Mouse (Mus musculus) kidney, postnatal 14 days (tissue): Measurements from ENCODE around the gene Crlf1.

Source experiments
- DNase-seq: peaks from one replicate; pipeline ENCODE4 v3.0.0; 2022; ENCODE audit warnings: mixed read lengths

Gene Crlf1

DNA sequence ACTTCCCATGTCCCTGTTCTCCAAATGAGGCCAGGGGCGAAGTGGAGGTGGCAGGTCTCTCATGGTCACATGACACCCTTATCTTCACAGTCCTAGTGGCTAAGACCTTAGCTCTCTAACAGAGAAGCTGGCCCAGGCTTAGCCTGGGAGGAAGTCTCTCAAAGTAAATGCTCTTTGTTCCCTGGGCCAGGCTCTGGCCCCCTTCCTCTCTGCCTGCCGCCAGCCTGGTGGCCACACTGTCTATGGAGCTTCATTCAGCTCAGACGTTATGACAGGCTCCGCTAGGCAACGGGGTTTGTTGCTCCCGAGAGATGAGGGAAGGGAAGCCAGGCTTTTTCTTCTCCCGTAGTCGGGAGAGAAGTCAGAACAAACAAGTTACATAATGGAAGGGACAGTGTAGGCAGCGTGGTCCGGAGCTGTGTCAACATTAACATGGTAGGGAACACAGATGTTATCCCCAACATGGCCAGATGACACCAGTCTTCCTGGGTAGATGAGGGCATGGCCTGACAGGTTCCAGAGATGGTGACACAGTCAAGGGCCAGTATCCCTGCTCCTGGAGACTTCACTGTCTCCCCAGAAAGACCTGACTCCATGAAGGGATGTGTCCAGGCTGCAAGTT lies 23.6 kb upstream of the Crlf1 start:
- DNase-seq, result no peak

DNA sequence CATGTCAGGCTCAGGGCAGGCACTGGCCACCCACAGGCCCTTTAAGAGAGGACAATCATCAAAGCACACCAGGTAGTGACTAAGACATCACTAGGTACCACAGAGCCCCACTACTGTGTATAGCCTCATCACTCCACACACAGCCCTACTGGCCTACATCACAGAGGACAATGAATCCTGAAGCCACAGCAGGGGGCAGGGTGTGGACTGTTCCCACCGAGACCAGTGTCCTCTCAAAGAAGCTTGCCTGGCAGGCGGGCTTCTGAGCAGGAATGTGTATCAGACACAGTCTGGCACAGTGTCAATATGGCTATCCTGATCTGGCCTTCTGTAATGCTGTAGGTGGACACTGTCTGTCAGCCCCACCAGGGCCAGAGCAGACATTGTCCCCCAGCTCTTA lies 23.0 kb upstream of the Crlf1 start:
- DNase-seq, result no peak

- no peak for DNase-seq
These were observed 21.1 kb upstream of the Crlf1 start for GRCm38 (mm10) chr8:70471856-70472255.

GRCm38 (mm10) chr8:70476333-70477268 lies 16.4 kb upstream of the Crlf1 start, which contains the start of gene Klhl26:
Gene Klhl26 (minus strand): TSS chr8:70476968.
- peak; percentile 97 for DNase-seq

- DNase-seq, result peak; percentile 38
These were observed 15.5 kb upstream of the Crlf1 start for GRCm38 (mm10) chr8:70477269-70477982.

- no peak for DNase-seq
These were observed 11.1 kb upstream of the Crlf1 start for GRCm38 (mm10) chr8:70481908-70482307.

GRCm38 (mm10) chr8:70482943-70483342 lies 10.0 kb upstream of the Crlf1 start:
- DNase-seq, result no peak

- DNase-seq, result no peak
These were observed 6.7 kb upstream of the Crlf1 start for GRCm38 (mm10) chr8:70486191-70486681.

- no peak for DNase-seq
These were observed 5.9 kb upstream of the Crlf1 start, which contains the start of gene Tmem59l for GRCm38 (mm10) chr8:70486941-70487520. Gene Tmem59l (minus strand): TSS chr8:70487358.

DNA sequence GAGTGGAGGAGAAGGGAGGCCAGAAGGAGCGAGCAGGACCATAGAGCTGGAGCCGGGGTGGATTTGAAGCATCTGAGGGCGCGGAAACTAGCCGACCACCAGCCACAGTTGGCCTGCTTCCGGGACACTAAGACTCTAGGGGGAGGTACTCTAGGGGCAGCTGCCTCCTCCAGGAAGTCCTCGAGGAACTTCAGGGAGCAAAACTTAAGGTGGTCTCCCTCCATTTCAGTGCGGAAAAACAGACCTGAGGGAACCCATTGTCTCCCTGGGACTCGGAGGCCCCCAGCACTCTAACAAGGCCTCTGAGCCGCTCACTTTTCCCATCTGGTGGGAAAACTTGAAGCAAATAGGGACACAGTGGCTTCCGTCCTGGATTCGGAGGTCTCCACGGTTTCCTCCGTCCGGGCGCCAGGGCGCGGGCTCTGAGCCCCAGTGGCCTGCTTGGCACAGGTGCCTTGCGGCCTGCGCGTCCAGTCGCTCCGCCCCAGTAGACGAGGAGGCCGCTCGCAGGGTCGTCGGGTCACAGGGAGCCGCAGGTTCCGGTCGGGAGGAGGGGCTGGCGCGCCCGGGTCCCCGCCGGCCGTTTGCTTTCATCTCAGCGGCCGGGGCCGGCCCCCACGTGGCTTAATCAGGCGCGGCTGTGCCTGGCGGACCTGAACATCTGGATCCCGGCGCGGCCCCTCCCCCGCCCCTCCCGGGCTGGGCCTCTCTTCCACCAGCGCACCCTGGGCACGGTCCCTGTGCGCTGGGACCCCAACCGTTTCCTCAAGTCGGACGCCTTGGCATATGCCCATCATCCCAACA lies 4.8 kb upstream of the Crlf1 start:
- peak; percentile 49 for DNase-seq

DNA sequence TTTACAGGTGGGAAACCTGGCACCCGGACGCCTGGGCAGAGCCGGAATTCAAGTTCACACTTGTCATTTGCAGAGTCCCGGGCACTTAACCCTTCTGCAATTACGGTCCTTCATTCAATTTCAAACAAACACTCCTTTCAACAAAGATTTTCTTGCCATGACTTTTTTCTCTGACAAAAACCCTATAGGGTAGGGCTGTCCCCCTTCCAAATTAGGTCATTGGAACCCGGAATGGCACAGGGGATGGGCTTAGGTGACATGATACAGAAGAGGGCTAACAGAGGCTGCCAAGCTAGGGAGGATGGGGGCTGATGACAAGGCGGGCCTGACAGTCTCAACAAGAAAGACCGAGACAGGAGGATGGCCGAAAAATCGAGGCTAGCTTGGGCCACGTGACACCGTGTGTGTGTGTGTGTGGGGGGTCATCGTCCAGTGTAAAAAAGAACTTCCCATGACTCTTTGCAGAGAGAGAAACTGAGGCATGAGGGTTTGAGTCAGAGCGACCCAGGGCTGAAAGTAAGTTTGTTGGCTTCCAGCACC lies 4.0 kb upstream of the Crlf1 start:
- no peak for DNase-seq

DNA sequence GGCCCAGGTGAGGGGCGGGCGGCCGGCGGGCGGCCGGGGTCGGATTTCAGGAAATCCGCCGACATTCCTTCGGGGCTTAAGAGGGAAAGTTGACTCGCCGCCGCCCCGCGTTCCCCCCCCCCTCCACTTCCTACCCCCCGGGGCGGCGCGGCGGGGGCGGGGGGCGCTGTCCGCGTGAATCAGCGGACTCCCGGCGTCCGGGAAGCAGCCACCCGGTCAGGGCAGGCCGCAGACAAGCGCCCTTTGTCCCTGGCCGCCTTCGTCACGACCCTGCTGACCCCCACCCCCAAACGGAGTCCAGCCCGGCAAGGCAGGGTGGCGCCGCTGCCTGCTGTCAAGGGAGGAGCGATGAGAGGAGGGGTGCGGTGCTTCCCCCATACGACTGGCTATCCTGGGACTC lies 3.4 kb upstream of the Crlf1 start:
- DNase-seq, result peak; percentile 41

DNA sequence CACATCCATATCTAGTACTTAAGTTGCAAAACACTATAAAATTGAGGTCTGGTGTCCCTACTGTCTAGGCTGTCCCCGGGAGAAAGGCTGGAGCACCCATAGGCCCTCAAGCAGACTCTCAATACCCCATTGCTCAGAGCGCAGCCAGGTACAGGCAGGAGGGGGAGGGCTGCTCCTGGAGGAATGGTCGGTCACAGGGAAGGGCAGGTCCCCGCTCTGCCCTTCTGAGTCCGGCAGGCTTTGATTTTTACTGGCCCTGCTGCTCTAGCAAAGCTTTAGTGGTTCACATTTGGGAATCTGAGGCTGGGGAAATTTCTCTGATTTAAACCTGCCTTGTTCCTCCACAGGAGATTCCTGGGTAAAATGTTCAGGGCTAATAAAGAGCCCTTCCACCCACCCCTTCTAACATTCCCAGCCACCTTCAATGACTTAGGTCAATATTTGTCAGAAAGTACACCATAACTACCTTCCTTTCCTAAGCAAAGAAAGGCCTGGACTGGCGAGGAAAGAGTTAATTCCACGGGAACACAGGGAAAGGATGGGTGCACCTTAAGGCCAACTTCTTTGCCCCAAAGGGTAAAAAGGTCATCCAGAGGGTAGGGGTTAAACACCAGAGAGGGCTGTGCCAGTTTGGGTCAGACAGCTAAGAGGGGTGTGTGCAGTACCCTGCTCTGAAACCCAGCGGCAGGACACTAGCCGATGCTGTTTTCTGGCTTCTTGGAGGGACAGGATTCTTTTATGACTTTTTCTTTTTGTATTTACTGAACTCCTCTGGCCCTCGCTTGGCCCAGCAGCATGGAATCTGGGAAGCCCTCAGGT lies 2.7 kb upstream of the Crlf1 start:
- no peak for DNase-seq

DNA sequence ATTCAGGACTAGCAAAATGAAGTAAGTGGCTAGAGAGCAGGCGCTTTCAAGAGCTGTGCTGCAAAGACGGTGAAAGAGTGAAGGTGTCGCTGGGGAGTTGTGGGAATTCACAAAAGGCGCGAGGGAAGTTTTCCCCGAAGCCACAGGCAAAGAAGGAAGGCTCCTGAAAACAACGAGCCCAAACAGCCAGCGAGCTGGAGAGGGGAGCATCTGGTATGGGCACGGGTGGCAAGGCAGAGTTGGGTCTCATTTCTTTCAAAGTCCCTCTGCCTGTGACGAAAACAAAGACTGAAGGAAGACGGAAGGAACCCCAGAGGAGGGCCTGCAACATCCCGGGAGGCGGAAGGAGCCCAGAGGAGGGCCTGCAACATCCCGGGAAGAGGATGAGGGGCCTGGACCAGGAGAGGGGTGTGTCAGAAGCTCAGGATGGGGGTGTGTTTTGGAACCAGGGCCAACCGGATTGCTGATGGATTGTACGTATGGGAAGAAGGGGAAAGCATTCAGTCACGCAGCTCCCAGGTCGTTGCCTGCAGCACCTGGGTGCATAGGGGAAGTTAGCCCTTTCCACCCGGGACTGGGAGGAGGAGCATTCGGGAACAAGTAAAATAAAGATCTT lies 2.0 kb upstream of the Crlf1 start:
- DNase-seq, result no peak

GRCm38 (mm10) chr8:70493692-70494415 lies 896 bp downstream of the Crlf1 start:
- DNase-seq, result no peak

DNA sequence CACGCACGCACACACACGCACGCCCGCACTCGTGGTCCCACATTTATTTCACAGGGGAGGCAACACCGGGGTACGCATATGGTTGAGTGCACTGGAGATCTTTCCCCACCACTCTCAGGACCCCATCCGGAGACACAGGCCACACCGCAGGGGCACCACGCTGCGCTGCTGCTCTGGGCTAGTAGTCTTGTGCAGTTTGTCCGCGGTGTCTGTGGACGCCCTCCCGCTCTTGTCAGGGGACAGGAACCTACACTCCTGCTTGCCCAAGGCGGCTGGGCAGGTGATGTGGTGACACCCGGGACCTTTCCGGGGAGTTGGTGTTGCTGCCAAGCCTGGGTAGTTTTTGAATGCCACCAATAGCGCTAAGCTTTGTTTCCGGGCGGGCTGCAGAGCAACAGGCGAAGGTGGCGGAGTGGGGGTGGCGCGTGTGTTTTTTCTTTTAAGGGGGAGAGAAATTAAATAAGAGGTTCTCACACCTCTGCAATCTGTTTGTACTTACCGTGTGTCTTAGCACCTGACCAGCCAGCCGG lies 1.5 kb downstream of the Crlf1 start:
- no peak for DNase-seq

- DNase-seq, result no peak
These were observed 2.2 kb downstream of the Crlf1 start for GRCm38 (mm10) chr8:70495001-70495770.

DNA sequence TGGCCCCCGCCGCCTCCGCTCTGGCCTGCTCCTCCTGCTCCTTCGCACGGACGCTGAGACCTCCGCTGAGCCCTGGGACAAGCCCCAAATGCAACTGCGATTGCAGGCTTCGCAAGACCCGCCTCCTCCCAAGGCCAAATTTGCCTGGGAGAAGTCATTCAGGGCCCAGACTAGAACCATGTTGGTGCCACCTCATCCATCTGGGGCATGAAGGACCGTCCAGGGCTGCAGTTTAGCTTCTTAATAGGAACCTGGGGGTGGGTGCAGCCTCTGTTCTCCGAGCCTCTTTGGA lies 2.8 kb downstream of the Crlf1 start:
- DNase-seq, result no peak
